Mouse (Mus musculus) intestine, embryonic 14.5 days (tissue): ENCODE results near the gene Myog. TPM values are rescaled to one million over a fixed set of nuclear protein-coding genes. Genes with fewer than 3 reads are reported as not detected.

ENCODE experiments used
- ATAC-seq: fragments of 200-750 bp; cut with Nextera tagmentation; replicated peaks from 2 replicates; pipeline ENCODE4 v1.8.0; 2017; ENCODE audit warnings: low read depth, moderate number of reproducible peaks, moderate TSS enrichment, moderate library complexity; ENCODE audit not compliant: low FRiP score, low TSS enrichment
- DNase-seq: peaks from one replicate; pipeline ENCODE4 v3.0.0-alpha.2; 2018; ENCODE audit warnings: low spot score
- H3K27ac ChIP-seq: fragments of 300-500 bp; sonication (generic); 2 replicates; pipeline ENCODE4 v1.5.1; 2014; ENCODE audit warnings: low read depth, mild to moderate bottlenecking, control low read depth
- H3K27me3 ChIP-seq: fragments of 300-500 bp; sonication (generic); replicated peaks from 2 replicates; pipeline ENCODE4 v1.6.1; 2014; ENCODE audit warnings: low read length, control low read depth; ENCODE audit not compliant: control insufficient read depth, insufficient read depth
- H3K36me3 ChIP-seq: fragments of 300-500 bp; sonication (generic); 2 replicates; pipeline ENCODE4 v1.6.1; 2014; ENCODE audit warnings: low read length, control low read depth; ENCODE audit not compliant: control insufficient read depth, insufficient read depth
- H3K4me1 ChIP-seq: fragments of 300-500 bp; sonication (generic); replicated peaks from 2 replicates; pipeline ENCODE4 v1.6.1; 2014; ENCODE audit warnings: low read length, control low read depth, mixed read lengths; ENCODE audit not compliant: control insufficient read depth, insufficient read depth
- H3K4me2 ChIP-seq: fragments of 300-500 bp; sonication (generic); 2 replicates; pipeline ENCODE4 v1.6.1; 2014; ENCODE audit warnings: low read length
- H3K4me3 ChIP-seq: fragments of 300-500 bp; sonication (generic); 2 replicates; pipeline ENCODE4 v1.5.1; 2014; ENCODE audit warnings: low read depth, low read length, control low read depth, mixed read lengths
- H3K9ac ChIP-seq: fragments of 300-500 bp; sonication (generic); 2 replicates; pipeline ENCODE4 v1.6.1; 2014; ENCODE audit warnings: mild to moderate bottlenecking, low read length
- H3K9me3 ChIP-seq: fragments of 300-500 bp; sonication (generic); 2 replicates; pipeline ENCODE4 v1.6.1; 2016; ENCODE audit warnings: low read length, control low read depth; ENCODE audit not compliant: control insufficient read depth
- WGBS: fragments of 180-500 bp; shearing (Covaris S2); extraction: QIAGEN DNeasy Blood & Tissue Kit; methylation state at CpG from one replicate; pipeline ENCODE4 v1.1.7; 2014; 5-methylcytosine and 5-hydroxymethylcytosine counted together
- polyA plus RNA-seq: library from polyadenylated mRNA; unstranded; fragments of >200 nt; fragmentation: Nextera tagmentation; extraction: Ambion mirVana; gene quantifications from 2 replicates; pipeline ENCODE4 v1.2.1, GENCODE M21; 2014

Gene Myog
- polyA plus RNA-seq, 1 experiment from 2014 or later, result not detected

GRCm38 (mm10) chr1:134276823-134277222 is 13.0 kb upstream of the Myog start:
- 0 out of 2 replicates have a peak, but pooled peaks cover 3% of the 10 kb centered on the region for H3K4me1 ChIP-seq
- H3K36me3 ChIP-seq, result no peaks in the 10 kb centered on the region
- H3K4me3 ChIP-seq, result no peak overlapping the region
- no peaks in the 10 kb centered on the region for H3K27me3 ChIP-seq
- no peak overlapping the region for H3K9ac ChIP-seq
- WGBS, result 84% methylated on average over 7 of the region's 7 CpGs
- H3K4me2 ChIP-seq, result no peak overlapping the region
- H3K27ac ChIP-seq, result no peak overlapping the region
- no peak for DNase-seq
- H3K9me3 ChIP-seq, result no peaks in the 10 kb centered on the region
- ATAC-seq, result no peak

- Histone ChIP-seq H3K9ac (no peak overlapping the region), H3K4me3 (no peak overlapping the region), H3K36me3 (no peaks in the 10 kb centered on the region), H3K27me3 (no peaks in the 10 kb centered on the region), H3K4me2 (no peak overlapping the region), H3K9me3 (no peaks in the 10 kb centered on the region), H3K4me1 (no peaks in the 10 kb centered on the region), H3K27ac (no peak overlapping the region)
- 86% methylated on average over 5 of the region's 5 CpGs for WGBS
- ATAC-seq, result no peak
- DNase-seq, result no peak
These were observed 9.6 kb upstream of the Myog start for GRCm38 (mm10) chr1:134280174-134280573.

GRCm38 (mm10) chr1:134281563-134281962 is 8.2 kb upstream of the Myog start:
- no peak for DNase-seq
- H3K4me2 ChIP-seq, result no peak overlapping the region
- no peak overlapping the region for H3K4me3 ChIP-seq
- no peak overlapping the region for H3K9ac ChIP-seq
- H3K4me1 ChIP-seq, result no peaks in the 10 kb centered on the region
- no peaks in the 10 kb centered on the region for H3K27me3 ChIP-seq
- WGBS, result 68% methylated on average over 4 of the region's 4 CpGs
- no peak overlapping the region for H3K27ac ChIP-seq
- no peak for ATAC-seq
- H3K9me3 ChIP-seq, result no peaks in the 10 kb centered on the region
- H3K36me3 ChIP-seq, result no peaks in the 10 kb centered on the region

- Histone ChIP-seq H3K27ac (no peak overlapping the region), H3K4me3 (no peak overlapping the region), H3K9me3 (no peaks in the 10 kb centered on the region), H3K36me3 (no peaks in the 10 kb centered on the region), H3K4me2 (no peak overlapping the region), H3K27me3 (no peaks in the 10 kb centered on the region), H3K9ac (no peak overlapping the region), H3K4me1 (no peaks in the 10 kb centered on the region)
- 65% methylated on average over 3 of the region's 3 CpGs for WGBS
- ATAC-seq (no peak), DNase-seq (no peak)
These were observed 7.4 kb upstream of the Myog start for GRCm38 (mm10) chr1:134282342-134282741.

GRCm38 (mm10) chr1:134283108-134283507 is 6.7 kb upstream of the Myog start:
- Histone ChIP-seq H3K9ac (no peak overlapping the region), H3K27me3 (no peaks in the 10 kb centered on the region), H3K9me3 (no peaks in the 10 kb centered on the region), H3K36me3 (no peaks in the 10 kb centered on the region), H3K27ac (no peak overlapping the region), H3K4me1 (no peaks in the 10 kb centered on the region), H3K4me3 (no peak overlapping the region), H3K4me2 (no peak overlapping the region)
- no peak for ATAC-seq
- WGBS, result 58% methylated on average over 1 of the region's 1 CpGs
- DNase-seq, result no peak

- no peak overlapping the region for H3K27ac ChIP-seq
- 54% methylated on average over 10 of the region's 10 CpGs for WGBS
- no peak for ATAC-seq
These were observed 4.2 kb upstream of the Myog start for GRCm38 (mm10) chr1:134285458-134286120.

GRCm38 (mm10) chr1:134288239-134288638 is 1.6 kb upstream of the Myog start:
- Histone ChIP-seq H3K4me1 (peaks cover 11% of the 10 kb centered on the region), H3K9ac (no peak overlapping the region), H3K27ac (no peak overlapping the region), H3K36me3 (no peaks in the 10 kb centered on the region), H3K4me2 (no peak overlapping the region), H3K27me3 (no peaks in the 10 kb centered on the region), H3K9me3 (no peaks in the 10 kb centered on the region), H3K4me3 (no peak overlapping the region)
- ATAC-seq, result no peak
- DNase-seq, result no peak
- WGBS, result 78% methylated on average over 3 of the region's 3 CpGs

More at GRCm38 (mm10) chr1:134285458-134286120, 4.2 kb upstream of the Myog start:
- H3K4me1 ChIP-seq, result peaks cover 4% of the 10 kb centered on the region
- no peaks in the 10 kb centered on the region for H3K36me3 ChIP-seq
- no peaks in the 10 kb centered on the region for H3K9me3 ChIP-seq
- DNase-seq, result no peak
- no peak overlapping the region for H3K4me3 ChIP-seq
- no peak overlapping the region for H3K9ac ChIP-seq
- H3K27me3 ChIP-seq, result no peaks in the 10 kb centered on the region
- H3K4me2 ChIP-seq, result no peak overlapping the region

- Histone ChIP-seq H3K4me1 (peaks cover 11% of the 10 kb centered on the region), H3K27ac (no peak overlapping the region), H3K27me3 (no peaks in the 10 kb centered on the region), H3K9ac (no peak overlapping the region), H3K36me3 (no peaks in the 10 kb centered on the region), H3K9me3 (no peaks in the 10 kb centered on the region), H3K4me2 (no peak overlapping the region), H3K4me3 (no peak overlapping the region)
- 88% methylated on average over 13 of the region's 13 CpGs for WGBS
- DNase-seq (no peak), ATAC-seq (no peak)
These were observed 511 bp downstream of the Myog start for GRCm38 (mm10) chr1:134290300-134290699.

GRCm38 (mm10) chr1:134290909-134291308 is 1.1 kb downstream of the Myog start:
- Histone ChIP-seq H3K36me3 (no peaks in the 10 kb centered on the region), H3K4me3 (no peak overlapping the region), H3K4me1 (peaks cover 11% of the 10 kb centered on the region), H3K27me3 (no peaks in the 10 kb centered on the region), H3K9ac (no peak overlapping the region), H3K4me2 (no peak overlapping the region), H3K9me3 (no peaks in the 10 kb centered on the region), H3K27ac (no peak overlapping the region)
- WGBS, result 65% methylated on average over 5 of the region's 5 CpGs
- ATAC-seq (no peak), DNase-seq (no peak)
